Mouse (Mus musculus) C2C12 (cell line): Measurements from ENCODE around the gene Sh3pxd2a. TPM values are rescaled to one million over a fixed set of nuclear protein-coding genes. Genes with fewer than 3 reads are reported as not detected.

Experiments used
- H3K27me3 ChIP-seq: one replicate; pipeline ENCODE4 v1.6.1; 2011; ENCODE audit not compliant: control insufficient read depth, insufficient read depth, insufficient read length
- H3K36me3 ChIP-seq: one replicate; pipeline ENCODE4 v1.6.1; 2011; ENCODE audit not compliant: control insufficient read depth, insufficient read depth
- H3K4me3 ChIP-seq: one replicate; pipeline ENCODE4 v1.5.1; 2011; ENCODE audit warnings: mild to moderate bottlenecking, control low read depth; ENCODE audit not compliant: poor library complexity, insufficient read depth, severe bottlenecking
- H3K79me2 ChIP-seq: one replicate; pipeline ENCODE4 v1.6.1; 2011; ENCODE audit not compliant: control insufficient read depth, insufficient read depth
- H3K79me3 ChIP-seq: one replicate; pipeline ENCODE4 v1.6.1; 2011; ENCODE audit warnings: low read depth, control low read depth
- H3ac ChIP-seq: one replicate; pipeline ENCODE3; 2011; ENCODE audit warnings: low read depth; ENCODE audit not compliant: control insufficient read depth, insufficient read length
- CEBPB ChIP-seq: IDR thresholded peaks from one replicate; pipeline ENCODE4 v1.6.1; 2011; ENCODE audit warnings: low read depth, mild to moderate bottlenecking, control low read depth, moderate library complexity
- CTCF ChIP-seq: IDR thresholded peaks from one replicate; pipeline ENCODE4 v1.5.1; 2011; ENCODE audit not compliant: control insufficient read depth, insufficient read depth, insufficient read length
- FOSL1 ChIP-seq: IDR thresholded peaks from one replicate; pipeline ENCODE4 v1.8.0; 2011; ENCODE audit warnings: mild to moderate bottlenecking, low read length; ENCODE audit not compliant: poor library complexity, insufficient read depth, severe bottlenecking
- MAX ChIP-seq: IDR thresholded peaks from one replicate; pipeline ENCODE4 v1.6.1; 2011; ENCODE audit warnings: mild to moderate bottlenecking, control low read depth
- MYOD1 ChIP-seq: IDR thresholded peaks from one replicate; pipeline ENCODE4 v1.6.1; 2011; ENCODE audit warnings: low read depth; ENCODE audit not compliant: control insufficient read depth, insufficient read length
- MYOG ChIP-seq: IDR thresholded peaks from one replicate; pipeline ENCODE4 v1.6.1; 2011; ENCODE audit not compliant: control insufficient read depth, insufficient read length; ENCODE audit errors: extremely low read depth
- USF1 ChIP-seq: IDR thresholded peaks from one replicate; pipeline ENCODE4 v1.6.1; 2011; ENCODE audit warnings: low read depth, mild to moderate bottlenecking, control low read depth, moderate library complexity
- polyA plus RNA-seq: library from polyadenylated mRNA; unstranded; fragments of >200 nt; fragmentation: generic; extraction: Trizol; gene quantifications from one replicate; pipeline ENCODE4 v1.2.1, GENCODE M21; 2012; ENCODE audit warnings: missing spikeins

Sh3pxd2a gene
- polyA plus RNA-seq, 1 experiment, result 22.2 TPM

DNA sequence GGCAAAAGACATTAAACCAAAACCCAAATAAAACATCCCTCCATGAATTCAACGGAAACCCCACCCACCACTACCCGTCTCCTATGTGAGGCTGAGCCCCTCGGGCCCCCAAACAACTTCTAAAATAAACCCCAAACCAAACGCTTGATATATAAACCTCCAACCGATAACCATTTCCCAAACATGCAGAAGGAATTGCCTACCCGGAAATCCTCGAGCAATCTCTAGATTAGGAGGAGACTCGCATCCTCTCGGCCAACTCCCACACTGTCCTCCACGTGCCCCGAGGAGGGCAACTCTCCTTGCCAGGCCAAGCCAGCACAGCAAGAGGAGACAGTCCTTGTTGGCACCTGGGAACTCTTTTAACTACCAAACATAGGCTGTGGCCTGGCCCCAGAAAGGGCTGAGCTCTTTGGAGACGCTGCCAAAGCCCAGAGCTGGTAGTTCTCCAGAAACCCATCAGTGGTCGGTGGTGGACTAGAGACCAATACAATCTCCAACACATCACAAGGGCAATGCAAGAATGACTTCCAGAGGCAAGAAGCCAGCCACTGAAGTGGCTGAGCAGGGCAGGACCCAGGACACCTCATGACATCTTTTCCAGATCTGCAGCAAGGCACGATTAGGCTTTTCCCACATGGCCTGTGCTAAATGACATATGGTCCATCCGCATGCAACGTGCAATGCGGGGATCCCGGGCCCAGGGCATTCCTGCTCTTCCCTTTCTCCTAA, 198.0 kb downstream of the Sh3pxd2a start:
- no peaks in the 10 kb centered on the region for H3K27me3 ChIP-seq
- no peak for TF ChIP-seq MAX
- no peak for TF ChIP-seq CTCF
- TF ChIP-seq CEBPB, result no peak
- no peak for TF ChIP-seq MYOD1
- no peak for TF ChIP-seq MYOG
- no peak for TF ChIP-seq FOSL1
- TF ChIP-seq USF1, result no peak
- H3K36me3 ChIP-seq, result peaks cover 43% of the 10 kb centered on the region
- no peaks in the 10 kb centered on the region for H3K79me2 ChIP-seq
- H3ac ChIP-seq, result no peak overlapping the region
- H3K79me3 ChIP-seq, result no peaks in the 10 kb centered on the region
- no peak overlapping the region for H3K4me3 ChIP-seq

DNA sequence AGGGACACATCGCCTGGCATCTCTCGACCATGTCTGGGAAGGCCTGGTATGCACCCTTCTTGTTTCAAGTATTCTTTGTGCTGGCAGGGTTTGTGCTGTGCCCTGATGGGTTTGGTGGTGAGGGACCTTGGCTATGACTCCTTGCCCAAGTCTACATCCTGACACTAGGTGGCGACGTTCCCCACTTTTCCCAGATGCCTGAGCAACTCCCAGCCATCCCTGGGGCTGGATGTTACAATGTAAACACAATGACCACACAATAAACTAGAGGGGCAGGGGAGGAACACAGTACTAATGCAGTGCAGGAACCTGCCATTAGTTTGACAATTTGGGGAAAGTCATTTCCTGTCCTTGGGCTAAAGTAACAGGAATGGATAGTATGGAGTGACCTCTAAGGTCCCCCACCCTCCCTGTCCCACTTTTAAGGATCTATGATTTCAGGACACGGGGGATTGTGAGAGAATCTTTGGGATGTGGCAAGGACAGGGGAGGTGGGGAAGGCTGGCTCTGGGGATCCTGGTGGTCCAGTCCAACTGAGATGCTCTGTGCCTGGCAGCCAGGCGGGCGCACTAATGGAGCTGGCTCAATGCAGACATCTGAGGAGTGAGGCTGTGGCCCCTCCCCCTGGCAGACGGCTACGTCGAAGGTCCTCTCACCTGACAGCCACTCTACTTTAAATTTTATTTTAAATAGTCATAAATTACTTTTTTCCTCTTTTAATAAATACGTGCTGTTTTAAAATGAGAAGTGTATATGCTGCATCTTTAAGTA, 199.7 kb downstream of the Sh3pxd2a start:
- TF ChIP-seq MYOG (no peak), FOSL1 (no peak), USF1 (no peak), CTCF (peak; percentile 79), MAX (peak; percentile 27)
- Histone ChIP-seq H3K79me2 (no peaks in the 10 kb centered on the region), H3K27me3 (no peaks in the 10 kb centered on the region), H3ac (no peak overlapping the region), H3K36me3 (peaks cover 27% of the 10 kb centered on the region), H3K4me3 (no peak overlapping the region), H3K79me3 (no peaks in the 10 kb centered on the region)

DNA sequence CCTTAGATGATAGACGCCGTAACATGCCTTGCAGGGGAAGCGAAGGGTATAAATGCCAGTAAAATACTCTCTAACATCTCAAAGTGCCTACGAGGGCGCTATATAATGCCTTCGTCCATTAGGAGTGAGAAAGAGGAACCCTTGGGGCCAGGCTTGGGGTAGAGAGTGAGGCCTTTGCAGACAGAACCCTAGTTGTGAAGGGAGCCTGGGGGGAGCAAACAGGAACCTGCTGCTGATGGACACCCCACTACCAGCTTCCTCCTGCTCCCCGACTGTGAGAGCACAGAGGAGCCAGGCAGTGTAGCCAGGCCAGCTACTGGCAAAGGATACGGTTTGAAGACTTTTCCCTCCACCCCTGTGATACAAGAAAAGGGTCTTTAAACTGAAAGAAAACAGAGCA, 200.6 kb downstream of the Sh3pxd2a start:
- Histone ChIP-seq H3K4me3 (no peak overlapping the region), H3K27me3 (no peaks in the 10 kb centered on the region), H3K79me2 (no peaks in the 10 kb centered on the region), H3K79me3 (no peaks in the 10 kb centered on the region), H3ac (no peak overlapping the region), H3K36me3 (peaks cover 19% of the 10 kb centered on the region)
- TF ChIP-seq FOSL1 (no peak), USF1 (no peak), CEBPB (no peak), MAX (no peak), MYOG (no peak), MYOD1 (no peak), CTCF (no peak)

DNA sequence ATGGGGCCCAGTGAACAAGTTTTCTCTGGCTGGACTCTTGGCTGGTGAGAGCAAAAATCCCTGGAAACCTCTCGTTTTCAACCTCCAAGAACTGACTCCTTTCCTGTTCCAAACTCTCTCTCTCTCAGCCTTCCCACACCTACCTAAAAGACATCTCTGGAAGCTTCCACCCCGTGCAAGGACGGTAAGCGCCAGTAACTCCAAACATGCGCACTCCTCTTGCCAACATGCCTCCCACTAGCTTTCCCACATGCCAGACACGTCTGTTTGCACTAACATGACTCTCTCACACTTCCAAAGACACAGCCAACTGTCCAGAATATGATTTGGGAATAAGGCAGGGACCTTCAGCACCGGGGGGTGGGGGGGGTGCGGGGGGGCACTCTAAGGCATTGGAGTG, 203.0 kb downstream of the Sh3pxd2a start:
- H3K4me3 ChIP-seq, result no peak overlapping the region
- no peaks in the 10 kb centered on the region for H3K27me3 ChIP-seq
- no peaks in the 10 kb centered on the region for H3K79me3 ChIP-seq
- TF ChIP-seq MYOG (no peak), USF1 (no peak), FOSL1 (no peak), MYOD1 (no peak), MAX (no peak), CEBPB (no peak), CTCF (no peak)
- H3K79me2 ChIP-seq, result no peaks in the 10 kb centered on the region
- H3ac ChIP-seq, result no peak overlapping the region
- H3K36me3 ChIP-seq, result peaks cover 6% of the 10 kb centered on the region

DNA sequence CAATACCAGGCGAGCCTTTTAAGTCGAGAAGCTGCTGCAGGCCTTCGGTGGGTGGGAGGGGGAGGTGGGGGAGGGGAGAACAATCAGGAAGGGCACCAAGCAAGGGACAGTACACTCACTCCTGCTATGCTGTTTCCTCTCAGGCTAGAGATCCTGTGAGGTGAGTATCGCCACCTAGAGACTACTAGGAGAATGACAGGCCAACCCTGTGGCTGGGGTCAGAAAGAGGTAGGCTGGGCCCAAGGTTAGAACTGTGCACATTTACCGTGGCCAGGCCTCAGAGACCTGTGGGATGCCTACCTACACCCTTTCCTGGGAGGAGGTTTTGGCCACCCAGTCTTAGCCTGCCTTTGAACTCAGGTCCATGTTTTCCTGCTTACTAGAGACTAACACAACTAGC, 204.6 kb downstream of the Sh3pxd2a start:
- TF ChIP-seq CTCF, result peak; percentile 42
- no peak for TF ChIP-seq MAX

DNA sequence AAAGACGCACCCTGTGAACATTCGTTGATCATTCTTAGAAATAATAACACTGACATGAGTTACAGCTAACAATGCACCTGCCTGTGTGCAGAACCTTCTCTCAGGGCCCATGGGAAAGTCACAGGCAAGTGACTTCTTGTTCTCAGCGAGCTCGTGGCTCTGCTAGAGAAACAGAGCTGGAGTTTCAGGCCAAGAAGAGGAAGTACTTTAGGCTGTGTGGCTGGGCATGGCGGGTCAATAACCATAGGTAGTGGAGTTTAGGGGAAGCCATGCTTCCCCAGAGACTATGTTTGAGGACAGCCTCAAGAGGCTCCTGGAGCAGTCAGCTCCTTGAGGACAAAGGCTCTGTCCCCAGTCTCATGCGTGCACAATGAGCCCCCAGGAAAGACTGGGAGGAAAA, 208.3 kb downstream of the Sh3pxd2a start:
- H3ac ChIP-seq, result no peak overlapping the region
- no peaks in the 10 kb centered on the region for H3K27me3 ChIP-seq
- H3K36me3 ChIP-seq, result no peaks in the 10 kb centered on the region
- no peak overlapping the region for H3K4me3 ChIP-seq
- H3K79me3 ChIP-seq, result no peaks in the 10 kb centered on the region
- H3K79me2 ChIP-seq, result no peaks in the 10 kb centered on the region
- no peak for TF ChIP-seq CEBPB
- no peak for TF ChIP-seq MAX
- no peak for TF ChIP-seq FOSL1
- TF ChIP-seq USF1, result no peak
- no peak for TF ChIP-seq CTCF
- no peak for TF ChIP-seq MYOG
- no peak for TF ChIP-seq MYOD1

More for the DNA sequence above, 204.6 kb downstream of the Sh3pxd2a start:
- H3K27me3 ChIP-seq, result no peaks in the 10 kb centered on the region
- no peak overlapping the region for H3K4me3 ChIP-seq
- H3ac ChIP-seq, result no peak overlapping the region
- no peaks in the 10 kb centered on the region for H3K79me2 ChIP-seq
- no peaks in the 10 kb centered on the region for H3K79me3 ChIP-seq
- no peaks in the 10 kb centered on the region for H3K36me3 ChIP-seq
